Mouse (Mus musculus) brown adipose tissue, adult 24 weeks (tissue): ENCODE measurements around the gene Il3. TPM values are rescaled to one million over a fixed set of nuclear protein-coding genes. Genes with fewer than 3 reads are reported as not detected.

Source experiments
- H3K27ac ChIP-seq: fragments of 200-500 bp; replicated peaks from 2 replicates; pipeline ENCODE4 v1.5.1; 2012; ENCODE audit warnings: low read depth, mild to moderate bottlenecking, low read length
- H3K4me1 ChIP-seq: fragments of 200-500 bp; 2 replicates; pipeline ENCODE4 v1.6.1; 2012; ENCODE audit warnings: low read length, mixed read lengths; ENCODE audit not compliant: control insufficient read depth, insufficient read depth, insufficient read length
- H3K4me3 ChIP-seq: fragments of 200-500 bp; 2 replicates; pipeline ENCODE4 v1.5.1; 2012; ENCODE audit warnings: low read depth, mild to moderate bottlenecking, low read length, moderate library complexity; ENCODE audit not compliant: insufficient read depth
- polyA plus RNA-seq: library from polyadenylated mRNA; stranded (reverse); fragments of >200 nt; gene quantifications from 2 replicates; pipeline ENCODE4 v1.2.4, GENCODE M21; 2012; ENCODE audit not compliant: missing spikeins, insufficient read depth, insufficient read length

Il3 gene
- polyA plus RNA-seq: not detected in 2 replicates

GRCm38 (mm10) chr11:54267177-54267576 is at the start of gene Il3:
TSS of gene Il3 (minus strand) at chr11:54267277.
- Histone ChIP-seq H3K27ac (no peak within 1 kb of the TSS), H3K4me3 (no peak within 1 kb of the TSS), H3K4me1 (no peaks in the 10 kb centered on the region)

GRCm38 (mm10) chr11:54315336-54315735 is 48.3 kb upstream of the Il3 start:
- Histone ChIP-seq H3K4me3 (no peak overlapping the region), H3K4me1 (0 out of 2 replicates have a peak, but pooled peaks cover 2% of the 10 kb centered on the region), H3K27ac (no peak overlapping the region)

- Histone ChIP-seq H3K27ac (no peak overlapping the region), H3K4me1 (0 out of 2 replicates have a peak, but pooled peaks cover 2% of the 10 kb centered on the region), H3K4me3 (no peak overlapping the region)
Measured at GRCm38 (mm10) chr11:54314740-54315139, 47.7 kb upstream of the Il3 start.

GRCm38 (mm10) chr11:54313391-54314360 is 46.6 kb upstream of the Il3 start:
- Histone ChIP-seq H3K4me1 (0 out of 2 replicates have a peak, but pooled peaks cover 2% of the 10 kb centered on the region), H3K4me3 (no peak overlapping the region), H3K27ac (no peak overlapping the region)

GRCm38 (mm10) chr11:54312603-54313002 is 45.5 kb upstream of the Il3 start:
- no peak overlapping the region for H3K27ac ChIP-seq
- 0 out of 2 replicates have a peak, but pooled peaks cover 2% of the 10 kb centered on the region for H3K4me1 ChIP-seq
- H3K4me3 ChIP-seq: no peak overlapping the region

GRCm38 (mm10) chr11:54312021-54312420 is 44.9 kb upstream of the Il3 start:
- Histone ChIP-seq H3K4me1 (0 out of 2 replicates have a peak, but pooled peaks cover 2% of the 10 kb centered on the region), H3K4me3 (no peak overlapping the region), H3K27ac (no peak overlapping the region)

- 0 out of 2 replicates have a peak, but pooled peaks cover 2% of the 10 kb centered on the region for H3K4me1 ChIP-seq
- no peak overlapping the region for H3K4me3 ChIP-seq
- H3K27ac ChIP-seq: no peak overlapping the region
Measured at GRCm38 (mm10) chr11:54310588-54310987, 43.5 kb upstream of the Il3 start.

- Histone ChIP-seq H3K4me1 (no peaks in the 10 kb centered on the region), H3K4me3 (no peak overlapping the region), H3K27ac (no peak overlapping the region)
Measured at GRCm38 (mm10) chr11:54307139-54307816, 40.2 kb upstream of the Il3 start.

- Histone ChIP-seq H3K4me1 (no peaks in the 10 kb centered on the region), H3K4me3 (no peak overlapping the region), H3K27ac (no peak overlapping the region)
Measured at GRCm38 (mm10) chr11:54305331-54305730, 38.3 kb upstream of the Il3 start.

GRCm38 (mm10) chr11:54304471-54304873 is 37.4 kb upstream of the Il3 start:
- H3K4me1 ChIP-seq: no peaks in the 10 kb centered on the region
- no peak overlapping the region for H3K27ac ChIP-seq
- H3K4me3 ChIP-seq: peak overlapping the region; percentile 50; the same call in 1 of the 2 replicates

GRCm38 (mm10) chr11:54303728-54304470 is 36.8 kb upstream of the Il3 start, which contains the start of gene Acsl6:
TSS of gene Acsl6 (plus strand) at chr11:54303798.
- no peaks in the 10 kb centered on the region for H3K4me1 ChIP-seq
- peak within 1 kb of the TSS; percentile 50 for H3K4me3 ChIP-seq
- no peak within 1 kb of the TSS for H3K27ac ChIP-seq

GRCm38 (mm10) chr11:54303076-54303727 is 36.1 kb upstream of the Il3 start:
- Histone ChIP-seq H3K4me3 (no peak overlapping the region), H3K4me1 (no peaks in the 10 kb centered on the region), H3K27ac (no peak overlapping the region)

GRCm38 (mm10) chr11:54302606-54303005 is 35.5 kb upstream of the Il3 start:
- H3K27ac ChIP-seq: no peak overlapping the region

GRCm38 (mm10) chr11:54301994-54302393 is 34.9 kb upstream of the Il3 start:
- no peaks in the 10 kb centered on the region for H3K4me1 ChIP-seq

More at GRCm38 (mm10) chr11:54302606-54303005, 35.5 kb upstream of the Il3 start:
- H3K4me1 ChIP-seq: no peaks in the 10 kb centered on the region
- H3K4me3 ChIP-seq: no peak overlapping the region

More at GRCm38 (mm10) chr11:54301994-54302393, 34.9 kb upstream of the Il3 start:
- Histone ChIP-seq H3K4me3 (no peak overlapping the region), H3K27ac (no peak overlapping the region)
